Mouse (Mus musculus): ENCODE data around the gene Olfr1151.

GRCm38 (mm10) chr2:87894662-87895061, 39.0 kb downstream of the Olfr1151 start, which contains the start of gene Olfr1153:
- TF ChIP-seq POLR2A (IDR thresholded peaks at IDR 0.05; ENCODE audit: low read depth, low read length), result no peak
- no peak for TF ChIP-seq CTCF (IDR thresholded peaks at IDR 0.05; ENCODE audit: extremely low read depth, insufficient read length, insufficient replicate concordance, low read depth, low read length)

Measured in small intestine, adult 2 months (tissue).